Mouse (Mus musculus) lung, postnatal 0 days (tissue): ENCODE data around the gene Olfr91. TPM values are rescaled to one million over a fixed set of nuclear protein-coding genes. Genes with fewer than 3 reads are reported as not detected.

Experiments used
- ATAC-seq: fragments of 200-750 bp; cut with Nextera tagmentation; 2 replicates; pipeline ENCODE4 v1.8.0; 2017; ENCODE audit warnings: moderate library complexity
- DNase-seq: peaks from one replicate; pipeline ENCODE4 v3.0.0-alpha.2; 2016; ENCODE audit warnings: low spot score
- H3K27ac ChIP-seq: fragments of 300-500 bp; sonication (generic); 2 replicates; pipeline ENCODE4 v1.5.1; 2014; ENCODE audit warnings: antibody characterized with exemption, mild to moderate bottlenecking, low read length, mixed read lengths
- H3K27me3 ChIP-seq: fragments of 300-500 bp; sonication (generic); replicated peaks from 2 replicates; pipeline ENCODE4 v1.6.1; 2014; ENCODE audit warnings: low read length, mixed read lengths; ENCODE audit not compliant: insufficient read depth
- H3K36me3 ChIP-seq: fragments of 300-500 bp; sonication (generic); 2 replicates; pipeline ENCODE4 v1.6.1; 2014; ENCODE audit warnings: low read length, mixed read lengths; ENCODE audit not compliant: insufficient read depth
- H3K4me1 ChIP-seq: fragments of 300-500 bp; sonication (generic); 2 replicates; pipeline ENCODE4 v1.6.1; 2014; ENCODE audit warnings: antibody characterized with exemption, low read depth, low read length, mixed read lengths; ENCODE audit not compliant: insufficient read depth
- H3K4me2 ChIP-seq: fragments of 300-500 bp; sonication (generic); replicated peaks from 2 replicates; pipeline ENCODE4 v1.6.1; 2014; ENCODE audit warnings: low read depth, mild to moderate bottlenecking, low read length, moderate library complexity, mixed read lengths
- H3K4me3 ChIP-seq: fragments of 300-500 bp; sonication (generic); 2 replicates; pipeline ENCODE4 v1.5.1; 2014; ENCODE audit warnings: low read depth, low read length
- H3K9ac ChIP-seq: fragments of 300-500 bp; sonication (generic); replicated peaks from 2 replicates; pipeline ENCODE4 v1.6.1; 2014; ENCODE audit warnings: low read depth, mild to moderate bottlenecking
- H3K9me3 ChIP-seq: fragments of 300-500 bp; sonication (generic); 2 replicates; pipeline ENCODE4 v1.6.1; 2016; ENCODE audit warnings: low read length, mixed read lengths
- CTCF ChIP-seq: IDR thresholded peaks from 2 replicates; pipeline ENCODE4 v1.5.1; 2016; ENCODE audit warnings: antibody characterized with exemption, mild to moderate bottlenecking
- EP300 ChIP-seq: IDR thresholded peaks from 2 replicates; pipeline ENCODE4 v1.6.1; 2016; ENCODE audit warnings: antibody characterized with exemption, mild to moderate bottlenecking, control low read depth
- WGBS: fragments of 180-500 bp; shearing (Covaris S2); extraction: QIAGEN DNeasy Blood & Tissue Kit; methylation state at CpG from one replicate; pipeline ENCODE4 v1.1.7; 2014; 5-methylcytosine and 5-hydroxymethylcytosine counted together
- polyA plus RNA-seq: library from polyadenylated mRNA; unstranded; fragments of >200 nt; fragmentation: Nextera tagmentation; extraction: Ambion mirVana; gene quantifications from 2 replicates; pipeline ENCODE4 v1.2.1, GENCODE M21; 2015

Olfr91 gene
- polyA plus RNA-seq, 1 experiment from 2014 or later = not detected

DNA sequence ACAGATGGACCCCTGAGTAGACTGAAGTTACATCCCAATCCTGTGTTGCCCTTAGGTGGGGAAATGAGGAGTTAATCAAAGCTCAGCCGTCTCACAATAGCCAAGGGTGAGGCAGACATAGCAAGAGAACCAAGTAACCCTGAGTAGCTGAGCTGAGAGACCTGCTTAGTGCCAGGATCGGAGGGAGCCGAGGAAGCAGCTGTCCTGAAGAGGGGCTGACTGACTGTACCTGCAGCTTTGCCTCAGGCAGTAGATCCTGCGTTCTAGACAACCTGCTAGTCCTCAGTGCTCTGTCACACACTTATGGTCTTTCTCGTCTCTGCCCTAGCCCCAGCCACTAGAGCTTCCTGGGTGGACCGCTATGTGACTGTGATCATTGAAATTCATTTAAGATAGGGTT lies 22.9 kb downstream of the Olfr91 start:
- H3K27me3 ChIP-seq = no peaks in the 10 kb centered on the region
- H3K27ac ChIP-seq = no peak overlapping the region
- no peak overlapping the region for H3K4me3 ChIP-seq
- no peak overlapping the region for H3K4me2 ChIP-seq
- H3K9ac ChIP-seq = no peak overlapping the region
- no peak for DNase-seq
- no peaks in the 10 kb centered on the region; the same call in 1 of the 2 replicates for H3K4me1 ChIP-seq
- peaks cover 17% of the 10 kb centered on the region; the same call in 1 of the 2 replicates for H3K36me3 ChIP-seq
- H3K9me3 ChIP-seq = no peaks in the 10 kb centered on the region
- no peak for ATAC-seq
- WGBS = 90% methylated on average over 6 of the region's 6 CpGs
- no peak for TF ChIP-seq CTCF

DNA sequence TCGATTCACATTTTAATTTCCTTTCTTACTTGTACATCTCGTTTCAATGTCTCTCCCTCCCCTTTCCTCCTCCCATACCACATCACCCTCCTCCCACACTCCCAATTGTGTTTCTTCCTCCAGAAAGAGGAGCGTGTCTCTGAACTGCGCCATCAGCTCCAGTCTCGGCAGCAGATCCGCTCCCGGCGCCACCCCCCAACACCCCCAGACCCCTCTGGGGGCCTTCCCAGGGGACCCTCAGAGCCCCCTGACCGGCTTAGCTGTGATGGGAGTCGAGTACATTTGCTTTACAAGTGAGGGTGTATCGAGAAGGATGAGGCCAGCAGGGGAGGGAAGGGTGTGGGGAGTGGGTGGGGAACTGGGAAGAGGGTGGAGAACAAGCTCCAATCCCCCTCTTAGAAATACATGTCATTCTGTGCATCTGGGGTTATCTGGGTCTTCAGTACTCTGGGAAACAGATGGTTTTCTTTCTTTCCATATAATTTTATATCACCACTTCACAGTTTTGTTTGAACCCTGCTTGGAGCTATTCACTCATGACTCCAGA lies 25.3 kb downstream of the Olfr91 start:
- no peak for ATAC-seq
- TF ChIP-seq CTCF (no peak), EP300 (no peak)
- peaks cover 33% of the 10 kb centered on the region; the same call in 1 of the 2 replicates for H3K36me3 ChIP-seq

DNA sequence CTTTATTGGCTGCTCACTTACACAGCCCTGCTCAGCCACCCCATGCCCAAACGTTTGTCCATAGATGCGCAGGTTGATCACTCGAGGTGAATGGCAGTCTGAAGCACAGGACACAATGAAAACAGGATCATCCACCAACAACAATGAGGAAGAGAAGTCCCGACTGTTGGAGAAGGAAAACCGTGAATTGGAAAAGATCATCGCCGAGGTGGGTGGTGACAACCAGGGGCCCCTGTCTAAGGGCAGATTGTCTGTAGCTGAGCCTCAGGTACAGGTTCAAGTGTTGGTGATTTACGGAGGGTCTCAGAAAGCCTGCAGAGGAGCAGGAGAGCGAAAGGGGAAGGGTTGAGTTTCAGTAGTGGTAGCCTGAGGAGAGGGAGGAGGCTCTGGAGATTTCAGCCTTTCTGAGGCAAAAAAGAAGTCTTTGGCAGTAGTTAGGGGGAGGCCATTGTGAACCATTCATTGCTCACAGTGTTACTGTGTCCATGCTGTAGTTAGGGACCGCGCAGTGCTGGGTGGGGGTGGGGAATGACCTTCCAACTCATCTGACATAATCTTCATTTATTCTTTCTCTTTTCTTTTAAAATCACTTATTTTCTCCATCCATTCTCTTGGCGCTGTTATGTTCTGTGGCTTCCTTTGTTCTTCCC lies 25.9 kb downstream of the Olfr91 start:
- Histone ChIP-seq H3K9ac (no peak overlapping the region), H3K4me3 (no peak overlapping the region), H3K36me3 (peaks cover 33% of the 10 kb centered on the region; the same call in 1 of the 2 replicates), H3K27ac (no peak overlapping the region), H3K4me1 (no peaks in the 10 kb centered on the region), H3K27me3 (no peaks in the 10 kb centered on the region), H3K4me2 (no peak overlapping the region), H3K9me3 (no peaks in the 10 kb centered on the region)
- DNase-seq = no peak
- 85% methylated on average over 12 of the region's 12 CpGs for WGBS
- TF ChIP-seq CTCF (no peak), EP300 (no peak)
- ATAC-seq = no peak

More for the DNA sequence above, 25.3 kb downstream of the Olfr91 start:
- Histone ChIP-seq H3K4me2 (no peak overlapping the region), H3K4me3 (no peak overlapping the region), H3K27me3 (no peaks in the 10 kb centered on the region), H3K9ac (no peak overlapping the region), H3K9me3 (no peaks in the 10 kb centered on the region), H3K27ac (no peak overlapping the region), H3K4me1 (no peaks in the 10 kb centered on the region)
- DNase-seq = no peak
- 75% methylated on average over 11 of the region's 11 CpGs for WGBS

DNA sequence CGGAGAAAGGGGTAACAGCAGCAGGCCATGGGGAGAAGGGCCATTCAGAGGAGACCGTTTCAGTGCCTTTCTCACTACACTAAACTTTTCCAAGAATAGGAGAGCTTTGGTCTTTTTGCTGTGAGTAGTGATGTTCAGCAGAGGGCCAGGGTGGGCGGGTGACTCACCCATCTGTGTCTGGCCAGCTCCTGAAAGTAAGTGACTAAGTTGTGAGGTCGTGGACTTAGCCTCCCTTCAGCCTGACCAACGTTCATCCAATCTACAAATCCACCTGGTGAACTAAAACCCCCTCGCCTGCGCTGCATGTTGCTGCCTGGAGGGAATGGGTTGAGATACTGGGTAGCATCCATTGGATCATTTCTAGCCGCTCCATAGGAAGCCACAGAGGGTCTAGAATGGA lies 28.0 kb downstream of the Olfr91 start:
- WGBS = 89% methylated on average over 8 of the region's 8 CpGs
- Histone ChIP-seq H3K9ac (no peak overlapping the region), H3K27ac (no peak overlapping the region), H3K27me3 (no peaks in the 10 kb centered on the region), H3K4me1 (no peaks in the 10 kb centered on the region), H3K4me2 (no peak overlapping the region), H3K4me3 (no peak overlapping the region), H3K9me3 (no peaks in the 10 kb centered on the region), H3K36me3 (peaks cover 40% of the 10 kb centered on the region; the same call in 1 of the 2 replicates)
- DNase-seq = no peak
- no peak for ATAC-seq
- no peak for TF ChIP-seq EP300
- no peak for TF ChIP-seq CTCF

DNA sequence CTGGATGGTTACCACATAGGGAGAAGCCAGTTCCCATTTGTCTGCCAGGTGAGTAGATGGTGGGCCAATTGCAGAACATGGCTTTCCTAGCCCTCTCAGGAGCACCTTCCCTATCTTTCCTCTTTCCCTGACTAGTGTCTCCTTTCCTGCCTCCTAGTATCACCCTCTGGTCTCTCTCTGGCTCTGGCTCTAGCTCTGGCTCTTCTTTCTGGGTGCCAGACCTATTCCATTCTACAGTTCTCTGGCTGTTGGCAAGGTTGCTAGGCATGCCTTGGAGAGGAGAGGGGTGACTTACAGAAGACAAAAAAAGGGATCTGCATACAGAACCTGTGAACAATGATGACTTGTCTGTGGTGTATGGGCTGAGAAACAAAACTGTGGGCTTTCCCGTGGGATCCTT lies 30.2 kb downstream of the Olfr91 start:
- DNase-seq (no peak), ATAC-seq (no peak)
- WGBS = 91% methylated on average over 1 of the region's 1 CpGs
- TF ChIP-seq EP300 = no peak
- TF ChIP-seq CTCF = no peak
- Histone ChIP-seq H3K4me3 (no peak overlapping the region), H3K27me3 (no peaks in the 10 kb centered on the region), H3K27ac (no peak overlapping the region), H3K4me2 (no peak overlapping the region), H3K36me3 (peaks cover 43% of the 10 kb centered on the region; the same call in 1 of the 2 replicates), H3K9ac (no peak overlapping the region), H3K9me3 (no peaks in the 10 kb centered on the region), H3K4me1 (no peaks in the 10 kb centered on the region)

DNA sequence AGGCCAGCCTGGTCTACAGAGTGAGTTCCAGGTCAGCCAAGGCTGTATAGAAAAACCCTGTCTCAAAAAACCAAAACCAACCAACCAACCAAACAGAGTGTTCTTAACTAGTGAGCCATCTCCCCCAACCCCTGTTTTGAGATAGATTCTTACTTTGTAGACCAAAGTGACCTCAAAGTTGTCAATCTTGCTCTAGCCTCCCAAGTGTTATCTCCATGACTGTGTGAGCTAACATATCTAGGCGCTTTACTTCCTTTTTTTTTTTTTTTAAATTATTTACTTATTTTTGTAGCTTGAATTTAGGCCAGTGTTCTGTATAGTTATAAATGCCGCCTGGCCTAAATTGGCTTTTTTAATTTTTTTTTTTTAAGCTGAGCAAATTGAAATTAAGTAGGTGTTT lies 32.1 kb downstream of the Olfr91 start:
- no peaks in the 10 kb centered on the region for H3K27me3 ChIP-seq
- no peak overlapping the region for H3K27ac ChIP-seq
- H3K9me3 ChIP-seq = no peaks in the 10 kb centered on the region
- H3K36me3 ChIP-seq = peaks cover 37% of the 10 kb centered on the region; the same call in 1 of the 2 replicates
- no peak overlapping the region for H3K4me3 ChIP-seq
- no peak overlapping the region for H3K9ac ChIP-seq
- DNase-seq (no peak), ATAC-seq (no peak)
- H3K4me2 ChIP-seq = no peak overlapping the region
- no peaks in the 10 kb centered on the region for H3K4me1 ChIP-seq
- 96% methylated on average over 2 of the region's 2 CpGs for WGBS
- TF ChIP-seq CTCF = no peak
- TF ChIP-seq EP300 = no peak
